Mouse (Mus musculus): Measurements from ENCODE around the gene Pdxk.

DNA sequence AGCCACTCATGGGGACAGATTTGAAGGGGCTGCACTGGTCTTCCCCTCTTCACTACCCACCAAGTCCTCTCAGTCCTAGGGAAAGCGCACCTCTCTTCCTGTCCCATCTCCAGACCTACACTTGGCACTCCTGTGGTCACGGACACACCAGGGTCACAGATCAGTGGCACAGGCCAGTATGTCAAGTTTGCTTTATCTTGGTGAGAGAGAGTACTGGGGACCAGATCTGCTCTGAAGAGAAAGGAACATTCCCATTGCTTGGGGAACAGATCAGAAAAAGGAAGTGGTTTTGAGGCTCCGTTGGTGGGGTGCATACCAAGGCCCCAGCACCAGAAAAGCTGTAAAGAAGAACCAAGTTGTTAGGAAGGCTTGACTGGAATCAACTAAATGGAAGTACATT, 697 bp upstream of the Pdxk start:
- TF ChIP-seq EP300 (IDR thresholded peaks at IDR 0.05; ENCODE audit: insufficient read depth, low read depth, low read length) = no peak
- no peak for TF ChIP-seq CTCF (IDR thresholded peaks at IDR 0.05; ENCODE audit: low read depth, low read length)
- no peak for TF ChIP-seq POLR2A (IDR thresholded peaks at IDR 0.05; ENCODE audit: insufficient read depth, low read length)
